8 mouse cellular contexts compared by ENCODE assay signal in genomic region chr5:148928382-148929115, GRCm38 (mm10). TPM values are rescaled to one million over a fixed set of nuclear protein-coding genes. Genes with fewer than 3 reads are reported as not detected.
DNase-seq lines count a peak whose midpoint lies in the region; ATAC-seq and TF ChIP-seq lines count a peak whose summit lies in the region.

No protein-coding gene starts in this region.

- DNase-seq in CD4-positive, CD25-positive, alpha-beta regulatory T cell, adult 2 months (ENCODE audit: low read depth, low spot score): peak; percentile 90
- DNase-seq in kidney, postnatal 0 days (ENCODE audit: low spot score): peak; percentile 98
- DNase-seq in liver, adult 2 months (ENCODE audit: extremely low read depth, low read depth, low spot score): peak; percentile 86
- DNase-seq in spleen, postnatal 36 days (ENCODE audit: low spot score in 2 of 2): peak; percentile 91 to 92

- H3K9me3 ChIP-seq in heart, embryonic 13.5 days: peaks cover 3% of the 10 kb centered on the region; the same call in 1 of the 2 replicates
- H3K9me3 ChIP-seq in kidney, postnatal 0 days (replicated peaks; ENCODE audit: low read length): no peaks in the 10 kb centered on the region

- TF ChIP-seq POLR2A in liver, adult 2 months (IDR thresholded peaks at IDR 0.05; ENCODE audit: extremely low read depth, insufficient read depth, low read length): no peak

- peak overlapping the region; percentile 91 for H3K9ac ChIP-seq in heart, embryonic 13.5 days
- peak overlapping the region; percentile 74 for H3K9ac ChIP-seq in kidney, postnatal 0 days (ENCODE audit: low read depth, low read length)
- H3K9ac ChIP-seq in liver, adult 2 months (ENCODE audit: low read depth, low read length): peak overlapping the region; percentile 84

- WGBS in heart, embryonic 13.5 days: under 1% methylated on average over 69 of the region's 69 CpGs
- WGBS in kidney, postnatal 0 days: under 1% methylated on average over 69 of the region's 69 CpGs
- under 1% methylated on average over 69 of the region's 69 CpGs for WGBS in liver, adult 2 months

- H3K36me3 ChIP-seq in heart, embryonic 13.5 days: peaks cover 23% of the 10 kb centered on the region
- H3K36me3 ChIP-seq in kidney, postnatal 0 days (ENCODE audit: insufficient read depth, low read length): no peaks in the 10 kb centered on the region
- no peaks in the 10 kb centered on the region for H3K36me3 ChIP-seq in liver, adult 2 months (ENCODE audit: control insufficient read depth, insufficient read depth, low read length)

- H3K4me1 ChIP-seq in brown adipose tissue, adult 24 weeks (ENCODE audit: control insufficient read depth, insufficient read depth, insufficient read length, low read length): 0 out of 2 replicates have a peak, but pooled peaks cover 2% of the 10 kb centered on the region
- H3K4me1 ChIP-seq in heart, embryonic 13.5 days: peaks cover 22% of the 10 kb centered on the region
- peaks cover 11% of the 10 kb centered on the region for H3K4me1 ChIP-seq in kidney, postnatal 0 days (replicated peaks; ENCODE audit: insufficient read depth, low read length)
- H3K4me1 ChIP-seq in liver, adult 2 months (ENCODE audit: control insufficient read depth, insufficient read depth, low read length): peaks cover 11% of the 10 kb centered on the region

- peak overlapping the region; percentile 86 for H3K4me3 ChIP-seq in brown adipose tissue, adult 24 weeks (ENCODE audit: insufficient read depth, low read depth, low read length)
- peak overlapping the region; percentile 79 for H3K4me3 ChIP-seq in heart, embryonic 13.5 days
- peak overlapping the region; percentile 71 for H3K4me3 ChIP-seq in kidney, postnatal 0 days (replicated peaks; ENCODE audit: low read depth, low read length)
- H3K4me3 ChIP-seq in liver, adult 2 months (ENCODE audit: insufficient read depth, low read depth, low read length): peak overlapping the region; percentile 74

- TF ChIP-seq CTCF in kidney, postnatal 0 days (IDR thresholded peaks at IDR 0.05; ENCODE audit: low read depth): no peak; the same call in 1 of the 2 replicates
- no peak for TF ChIP-seq CTCF in liver, adult 2 months (IDR thresholded peaks at IDR 0.05; ENCODE audit: low read depth, low read length)

- H3K4me2 ChIP-seq in heart, embryonic 13.5 days: peak overlapping the region; percentile 85
- peak overlapping the region; percentile 65 for H3K4me2 ChIP-seq in kidney, postnatal 0 days (ENCODE audit: low read length)

- H3K79me2 ChIP-seq in liver, adult 2 months (ENCODE audit: control insufficient read depth, insufficient read depth, low read length): no peaks in the 10 kb centered on the region

- peak; percentile 91 for ATAC-seq in erythroid progenitor cell, adult 5-6 weeks (replicated peaks; ENCODE audit: low FRiP score, poor library complexity, severe bottlenecking)
- peak; percentile 91 for ATAC-seq in heart, embryonic 13.5 days (ENCODE audit: extremely low read depth, insufficient number of reproducible peaks, low FRiP score, low TSS enrichment)
- peak; percentile 97 for ATAC-seq in kidney, postnatal 0 days (replicated peaks; ENCODE audit: low FRiP score, low read depth)
- peak; percentile 97 for ATAC-seq in monocyte, adult 5-6 weeks (replicated peaks; ENCODE audit: insufficient number of reproducible peaks, low FRiP score, low TSS enrichment, poor library complexity, severe bottlenecking)

- peak overlapping the region; percentile 73 for H3K27ac ChIP-seq in brown adipose tissue, adult 24 weeks (replicated peaks; ENCODE audit: low read depth, low read length)
- peak overlapping the region; percentile 94 for H3K27ac ChIP-seq in heart, embryonic 13.5 days (replicated peaks)
- peak overlapping the region; percentile 83 for H3K27ac ChIP-seq in kidney, postnatal 0 days
- peak overlapping the region; percentile 63 for H3K27ac ChIP-seq in liver, adult 2 months (replicated peaks; ENCODE audit: insufficient read depth, low read depth, low read length)

- no peaks in the 10 kb centered on the region for H3K27me3 ChIP-seq in heart, embryonic 13.5 days (replicated peaks)
- H3K27me3 ChIP-seq in kidney, postnatal 0 days (ENCODE audit: insufficient read depth, low read length): no peaks in the 10 kb centered on the region
- H3K27me3 ChIP-seq in liver, adult 2 months (ENCODE audit: control insufficient read depth, insufficient read depth, low read length): no peaks in the 10 kb centered on the region

RNA-seq across cellular contexts. Expression of gene Katnal1, which starts 0.6 kb away (rescaled TPM):
- polyA plus RNA-seq in brown adipose tissue, adult 24 weeks (2012; ENCODE audit: insufficient read depth, insufficient read length, missing spikeins): 5.0 and 7.0 TPM in 2 replicates
- 28.5 and 40.2 TPM in 2 replicates for total RNA-seq in erythroid progenitor cell, adult 5-6 weeks (2015; ENCODE audit: low replicate concordance)
- total RNA-seq in erythroid progenitor cell, adult 5-6 weeks (2017; ENCODE audit: low replicate concordance): 47.7 and 54.4 TPM in 2 replicates
- 10.1 and 13.3 TPM in 2 replicates for polyA plus RNA-seq in heart, embryonic 13.5 days (2015; fragmentation: Nextera tagmentation; extraction: Ambion mirVana)
- 6.6 and 7.3 TPM in 2 replicates for polyA plus RNA-seq in kidney, postnatal 0 days (2015; fragmentation: Nextera tagmentation; extraction: Ambion mirVana)
- total RNA-seq in liver, adult 2 months (2014; rRNA removed): 3.9 and 4.2 TPM in 2 replicates
- 1.5 and 2.0 TPM in 2 replicates for polyA plus RNA-seq in liver, adult 2 months (2012; rRNA removed)
- 1.5 to 4.8 TPM (median 4.6 TPM) in 3 replicates for total RNA-seq in monocyte, adult 5-6 weeks (2017)

Comparison
In these comparisons a context has a peak if more than half of its experiments do, and no peak if none do; other contexts are left out.
1. Peak in every context shown above with its lines: DNase-seq, ATAC-seq, H3K4me3 ChIP-seq and H3K27ac ChIP-seq.